Mouse (Mus musculus): ENCODE results near the gene Ascl3.

DNA sequence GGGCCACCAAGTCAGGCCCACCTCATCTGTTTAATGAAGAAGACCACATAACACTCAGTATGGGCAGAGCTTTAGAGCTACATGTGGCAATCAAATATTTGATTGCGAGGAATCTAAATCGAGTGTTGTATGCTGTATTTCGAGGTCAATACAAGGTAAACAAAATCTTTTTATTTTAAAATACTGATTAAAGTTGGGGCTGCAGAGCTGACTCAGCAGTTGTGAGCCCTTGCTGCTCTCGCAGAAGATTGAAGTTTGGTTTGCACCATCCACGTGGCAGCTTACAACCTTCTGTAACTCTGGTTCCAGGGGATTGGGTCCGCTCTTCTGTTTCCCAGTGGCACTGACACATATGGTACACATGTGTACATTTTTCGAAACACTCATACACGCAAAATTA is 22.5 kb upstream of the Ascl3 start:
- TF ChIP-seq ZNF384 (IDR thresholded peaks at IDR 0.05; ENCODE audit: low read depth, low read length): no peak
- no peak for TF ChIP-seq HCFC1 (IDR thresholded peaks at IDR 0.05; ENCODE audit: borderline replicate concordance, insufficient read depth, low read length)
- TF ChIP-seq MAFK (IDR thresholded peaks at IDR 0.05; ENCODE audit: insufficient read depth, low read depth, low read length): peak; percentile 68; the same call in 1 of the 2 replicates
- no peak for TF ChIP-seq CHD2 (IDR thresholded peaks at IDR 0.05; ENCODE audit: low read depth, low read length)
- TF ChIP-seq ZC3H11A (IDR thresholded peaks at IDR 0.05; ENCODE audit: borderline replicate concordance, low read depth, low read length): no peak
